Mouse (Mus musculus): Measurements from ENCODE around the gene Gfi1b.

DNA sequence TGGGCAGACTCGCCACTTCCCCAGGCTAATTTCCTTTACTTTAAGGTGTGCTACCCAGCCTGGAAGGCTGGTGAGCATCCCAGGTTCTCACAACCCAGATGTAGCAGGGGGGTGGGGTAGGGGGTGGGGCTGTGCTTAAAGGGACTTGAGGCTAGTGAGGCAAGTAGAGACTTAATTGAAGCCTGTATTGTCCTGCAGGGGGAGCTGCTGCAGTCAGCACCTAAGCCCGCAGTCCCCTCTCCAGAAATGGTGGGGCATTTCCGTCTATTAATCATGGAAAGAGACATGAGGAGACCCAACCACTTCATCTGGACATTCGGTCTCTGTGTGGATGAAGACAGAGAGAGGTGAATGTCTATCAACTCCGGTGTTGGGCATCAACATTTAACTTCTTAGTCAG, 5.4 kb downstream of the Gfi1b start:
- peak; percentile 73 for TF ChIP-seq CTCF (IDR thresholded peaks at IDR 0.05; ENCODE audit: low read depth)
- no peak for TF ChIP-seq EP300 (IDR thresholded peaks at IDR 0.05; ENCODE audit: low read depth)
